Mouse (Mus musculus) retina, adult 2 months (tissue): ENCODE measurements around the gene Ism2.
"Not testable (repeated sequence)": the region's sequence is repeated elsewhere in the genome, so short reads cannot be mapped to it uniquely, and the experiment has no call there.

ENCODE experiments used
- DNase-seq: peaks from one replicate; pipeline ENCODE4 v3.0.0-alpha.2; 2012; ENCODE audit warnings: low read depth, low spot score

The Ism2 gene

DNA sequence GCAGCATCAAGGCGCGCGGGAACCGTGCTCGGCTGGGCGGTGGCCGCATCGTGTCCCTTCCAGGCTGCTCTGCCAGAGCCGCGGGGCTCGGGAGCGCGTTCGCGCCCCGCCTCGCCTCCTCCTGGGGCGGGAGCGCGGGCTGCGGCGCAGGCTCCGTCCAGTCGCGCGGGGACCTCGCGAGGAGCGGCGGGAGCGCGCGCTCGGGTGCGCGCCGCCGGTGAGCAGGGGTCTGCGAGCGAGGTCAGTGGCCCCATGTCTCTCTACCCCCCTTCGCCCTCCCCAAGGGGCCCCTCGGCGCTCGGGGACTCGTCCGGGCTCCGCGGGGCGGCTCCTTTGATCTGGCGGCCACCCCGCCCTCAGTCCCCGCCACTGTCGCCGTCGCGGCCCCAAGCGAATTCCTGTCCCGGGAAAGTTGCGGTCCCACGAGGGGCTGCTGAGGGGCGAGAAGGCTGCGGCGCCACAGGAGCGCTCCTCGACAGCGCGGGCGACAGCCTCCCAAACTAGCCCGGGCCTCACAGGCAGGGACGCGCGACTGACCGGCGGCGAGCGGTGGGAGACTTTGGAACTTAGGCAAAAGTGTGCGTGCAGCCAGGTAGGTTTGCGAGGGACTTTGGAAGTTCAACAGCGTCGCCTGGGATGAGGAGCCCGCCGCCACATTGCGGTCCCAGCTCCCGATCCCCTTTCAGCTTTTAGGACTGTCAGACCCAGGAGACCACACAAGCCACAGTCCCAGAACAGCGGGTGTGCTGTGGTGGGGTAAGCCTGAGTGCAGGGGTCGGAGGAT, at the start of gene Ism2:
Gene Ism2 (minus strand): TSS at position 49 of the 784 bp plus-strand sequence.
- DNase-seq, result no peak

DNA sequence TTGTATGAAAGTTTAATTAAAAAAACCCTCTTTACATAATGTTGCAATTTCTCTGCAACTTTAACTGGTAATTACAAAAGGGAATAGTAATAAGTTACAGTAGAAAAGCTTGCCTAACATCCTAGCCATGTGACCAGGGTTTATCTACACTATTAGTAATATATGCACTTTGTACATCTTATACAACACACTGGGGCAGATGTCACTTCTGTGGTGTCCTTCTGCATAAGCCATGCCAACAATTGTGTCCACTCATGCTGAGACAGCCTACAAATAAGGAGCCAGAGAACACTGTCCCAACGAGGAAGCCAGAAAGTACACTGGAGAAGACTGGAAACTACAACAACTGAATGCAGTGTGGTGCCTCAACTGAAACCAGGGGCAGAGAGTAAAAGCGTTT, 48.5 kb upstream of the Ism2 start:
- no peak for DNase-seq

- DNase-seq, result no peak
Observed at GRCm38 (mm10) chr12:87347511-87347910, 48.0 kb upstream of the Ism2 start.

GRCm38 (mm10) chr12:87343084-87343605, 43.6 kb upstream of the Ism2 start:
- no peak for DNase-seq

DNA sequence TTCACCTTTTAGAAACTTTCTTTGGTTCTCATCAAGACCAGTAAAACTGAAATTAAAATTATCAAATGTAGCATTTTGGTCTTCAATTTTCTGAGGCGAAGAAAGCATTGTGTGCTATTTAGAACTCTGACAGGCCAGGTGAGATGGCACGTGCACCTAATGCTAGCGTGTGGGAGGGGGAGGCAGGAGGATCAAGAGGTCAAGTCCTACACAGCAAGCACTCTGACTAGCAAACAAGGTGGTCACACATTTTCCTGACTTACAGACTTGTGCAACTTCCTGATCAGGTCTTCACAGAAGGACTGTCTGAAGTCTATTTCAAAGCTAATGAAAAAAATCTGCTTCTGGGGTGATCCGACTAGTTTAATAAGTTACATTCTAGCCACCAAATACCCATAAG, 38.6 kb upstream of the Ism2 start:
- DNase-seq, result no peak

DNA sequence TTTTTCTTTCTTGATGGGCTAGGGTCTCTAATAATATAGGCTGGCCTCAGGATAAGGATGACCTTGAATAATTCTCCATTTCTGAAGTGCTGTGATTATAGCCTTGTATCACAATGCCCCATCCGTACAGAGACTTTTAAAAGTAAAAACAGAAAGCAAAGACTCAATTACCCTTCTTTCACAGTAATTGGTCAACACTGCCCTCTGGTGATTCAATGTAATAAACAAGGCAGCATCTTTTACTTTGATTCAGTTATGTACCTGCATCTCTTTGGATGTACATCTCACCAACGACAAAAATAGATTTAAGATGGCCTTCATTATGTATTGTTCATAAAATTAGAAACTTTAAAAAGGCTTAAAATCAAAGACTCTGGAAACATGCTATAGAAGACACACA, 35.4 kb upstream of the Ism2 start:
- peak; percentile 32 for DNase-seq

DNA sequence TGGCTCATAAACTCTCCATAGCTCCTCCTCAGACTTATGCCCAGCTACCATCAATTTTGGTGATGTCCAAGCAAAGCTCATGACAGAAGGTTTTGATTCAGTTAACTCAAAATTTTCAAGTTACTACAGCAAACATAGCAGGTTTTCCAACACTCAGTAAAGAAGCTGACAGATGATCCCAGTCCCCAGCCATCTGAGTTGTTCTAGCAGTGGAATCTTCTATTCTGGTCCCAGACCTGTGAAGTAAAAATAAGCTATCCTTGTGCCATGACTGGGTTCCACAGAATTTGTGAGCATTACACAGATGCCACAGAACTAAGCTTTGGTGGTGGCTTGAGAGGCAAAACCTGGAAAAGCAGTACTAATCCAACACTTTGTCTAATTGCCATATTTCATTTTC, 34.3 kb upstream of the Ism2 start:
- no peak for DNase-seq

- no peak for DNase-seq
Observed at GRCm38 (mm10) chr12:87332511-87332910, 33.0 kb upstream of the Ism2 start.

GRCm38 (mm10) chr12:87331908-87332307, 32.4 kb upstream of the Ism2 start:
- DNase-seq, result no peak

- DNase-seq, result no peak
Observed at GRCm38 (mm10) chr12:87331053-87331456, 31.6 kb upstream of the Ism2 start.

- DNase-seq, result no peak
Observed at GRCm38 (mm10) chr12:87330213-87330612, 30.7 kb upstream of the Ism2 start.

- DNase-seq, result no peak
Observed at GRCm38 (mm10) chr12:87328025-87328424, 28.5 kb upstream of the Ism2 start.

GRCm38 (mm10) chr12:87327610-87328009, 28.1 kb upstream of the Ism2 start:
- peak; percentile 20 for DNase-seq

- DNase-seq, result no peak
Observed at GRCm38 (mm10) chr12:87325452-87325851, 25.9 kb upstream of the Ism2 start.

- no peak for DNase-seq
Observed at GRCm38 (mm10) chr12:87319229-87319628, 19.7 kb upstream of the Ism2 start.

DNA sequence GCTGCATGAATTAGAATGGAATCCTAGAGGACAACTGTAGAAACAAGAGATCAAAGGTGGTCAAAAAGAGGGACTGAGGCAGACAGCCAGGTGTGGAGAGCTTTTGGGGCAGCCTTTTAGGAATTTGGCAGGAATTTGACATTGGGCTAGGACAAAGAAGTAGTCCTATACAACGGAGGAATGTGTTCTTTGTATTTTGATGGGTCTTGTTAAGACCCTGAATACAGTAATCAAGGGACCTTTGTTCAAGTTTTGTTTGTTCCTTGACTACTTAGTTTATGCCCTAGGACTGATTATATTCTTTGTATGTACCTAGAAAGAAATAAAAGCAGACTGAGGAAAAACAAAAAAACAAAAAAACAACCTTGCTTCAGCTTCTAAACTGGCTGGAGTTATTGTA, 18.4 kb upstream of the Ism2 start:
- DNase-seq, result no peak

DNA sequence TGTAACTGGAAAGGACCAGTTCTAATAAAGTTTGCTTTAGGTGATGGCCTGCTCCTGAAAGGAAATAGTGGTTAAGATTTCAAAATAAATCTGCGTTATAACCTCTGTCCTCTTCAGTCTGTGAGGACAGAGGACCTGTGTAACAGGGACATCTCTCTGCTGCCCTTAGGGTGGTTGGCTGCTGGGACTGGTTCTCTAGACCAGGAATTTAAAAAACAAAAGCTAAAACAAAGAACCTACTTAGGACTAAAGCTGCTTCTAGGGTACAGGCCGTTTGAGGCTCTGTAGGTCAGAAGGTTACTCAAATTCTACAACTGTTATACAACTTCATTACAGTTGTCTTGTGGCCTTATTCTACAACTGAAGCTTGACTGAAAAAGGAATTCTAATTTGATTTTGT, 13.6 kb upstream of the Ism2 start:
- no peak for DNase-seq

- not testable (repeated sequence) for DNase-seq
Observed at GRCm38 (mm10) chr12:87306584-87306844, 7.0 kb upstream of the Ism2 start.

DNA sequence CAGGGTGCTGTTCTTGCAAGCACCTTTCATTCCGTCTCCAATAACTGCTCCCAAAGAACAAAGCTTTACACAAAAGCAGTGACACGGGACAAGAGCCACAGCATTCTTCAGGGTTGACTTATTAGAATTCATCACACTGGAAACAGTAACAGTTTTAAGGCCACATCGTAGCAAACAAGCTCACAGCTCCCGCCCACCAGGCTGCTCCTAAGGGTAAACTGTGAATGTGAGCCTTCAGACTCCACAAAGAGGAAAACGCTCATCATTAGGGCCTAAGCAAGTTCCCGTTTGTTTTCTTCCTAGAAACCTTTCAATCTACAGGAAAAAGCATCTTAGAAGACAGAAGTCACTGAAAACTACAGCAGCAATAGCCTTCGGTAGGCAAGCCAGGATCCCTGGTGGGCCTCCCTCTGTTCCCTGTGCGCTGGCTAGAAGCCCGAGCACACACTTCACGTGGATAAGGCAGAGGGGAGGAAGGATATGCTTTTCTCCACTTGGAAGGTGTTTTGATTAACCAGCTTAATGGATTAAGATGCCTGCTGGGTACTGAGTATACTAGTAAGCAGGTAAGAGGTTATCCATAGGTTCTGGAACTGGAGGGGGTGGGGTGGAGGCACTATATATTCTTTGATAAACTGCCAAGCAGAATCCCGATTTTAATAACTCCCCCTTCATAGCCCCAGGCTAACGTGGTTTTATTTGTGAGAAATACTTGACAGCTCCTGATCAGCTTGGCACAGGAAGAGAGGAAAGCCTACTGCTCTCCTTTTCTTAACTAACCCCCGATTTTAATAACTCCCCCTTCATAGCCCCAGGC, 6.5 kb upstream of the Ism2 start:
- DNase-seq, result peak; percentile 26

- DNase-seq, result no peak
Observed at GRCm38 (mm10) chr12:87301189-87301588, 1.7 kb upstream of the Ism2 start.

GRCm38 (mm10) chr12:87300441-87300690, 861 bp upstream of the Ism2 start:
- DNase-seq, result no peak

DNA sequence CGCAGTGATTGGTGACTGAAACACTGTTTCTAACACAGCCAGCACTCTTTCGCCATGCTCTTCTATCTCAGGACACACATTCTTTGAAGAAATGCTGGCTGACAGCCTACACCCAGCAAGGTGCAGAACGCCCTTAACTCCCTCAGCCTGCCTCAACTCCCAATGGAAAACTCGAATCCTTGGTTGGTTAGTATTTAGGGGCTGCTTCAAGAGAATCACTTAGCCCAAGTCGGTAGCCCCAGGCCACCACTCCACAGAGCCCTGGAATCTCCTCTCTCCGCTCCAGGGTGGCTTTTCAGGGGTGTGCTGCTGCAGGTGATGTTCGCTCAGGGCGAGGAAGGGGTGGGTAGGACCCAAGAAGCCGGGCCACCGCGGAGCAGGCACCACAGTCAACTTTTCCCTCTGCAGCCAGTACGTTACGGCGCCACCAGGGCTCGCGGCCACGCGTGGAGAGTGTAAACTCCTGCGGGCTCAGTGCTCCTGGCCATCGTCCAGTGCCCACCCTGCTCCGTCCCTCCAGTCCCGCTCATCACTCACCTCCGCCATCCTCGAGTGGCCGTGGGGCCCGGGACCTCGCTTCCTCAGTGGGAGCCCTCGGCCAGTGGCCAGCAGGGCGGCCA, 358 bp downstream of the Ism2 start:
- DNase-seq, result no peak

GRCm38 (mm10) chr12:87293934-87294333, 5.6 kb downstream of the Ism2 start:
- DNase-seq, result no peak
